Mouse (Mus musculus) ES-Bruce4 (cell line): ENCODE data around the gene Endou. TPM values are rescaled to one million over a fixed set of nuclear protein-coding genes. Genes with fewer than 3 reads are reported as not detected.
"Not testable (repeated sequence)": the region's sequence is repeated elsewhere in the genome, so short reads cannot be mapped to it uniquely, and the experiment has no call there.

Source experiments
- H3K27ac ChIP-seq: 2 replicates; pipeline ENCODE4 v1.5.1; 2012; ENCODE audit warnings: low read length, inconsistent platforms; ENCODE audit not compliant: insufficient read depth
- H3K27me3 ChIP-seq: 2 replicates; pipeline ENCODE4 v1.6.1; 2012; ENCODE audit warnings: mild to moderate bottlenecking, low read length, inconsistent platforms; ENCODE audit not compliant: control insufficient read depth, poor library complexity, insufficient read depth, severe bottlenecking
- H3K36me3 ChIP-seq: 2 replicates; pipeline ENCODE4 v1.6.1; 2012; ENCODE audit warnings: inconsistent platforms, mild to moderate bottlenecking, low read length, moderate library complexity; ENCODE audit not compliant: control insufficient read depth, poor library complexity, insufficient read depth, severe bottlenecking
- H3K4me1 ChIP-seq: one replicate; pipeline ENCODE4 v1.8.1; 2011; ENCODE audit warnings: low read length; ENCODE audit not compliant: control insufficient read depth, insufficient read depth
- H3K4me3 ChIP-seq: 2 replicates; pipeline ENCODE4 v1.5.1; 2011; ENCODE audit warnings: low read depth, mild to moderate bottlenecking, low read length
- H3K9ac ChIP-seq: 2 replicates; pipeline ENCODE4 v1.6.1; 2012; ENCODE audit warnings: low read depth, mild to moderate bottlenecking, inconsistent platforms; ENCODE audit not compliant: poor library complexity, severe bottlenecking
- H3K9me3 ChIP-seq: replicated peaks from 2 replicates; pipeline ENCODE4 v1.6.1; 2012; ENCODE audit warnings: mild to moderate bottlenecking, low read length, inconsistent platforms; ENCODE audit not compliant: control insufficient read depth, poor library complexity, insufficient read depth, severe bottlenecking
- CTCF ChIP-seq: IDR thresholded peaks from one replicate; pipeline ENCODE4 v1.8.1; 2011; ENCODE audit warnings: low read depth, low read length
- EP300 ChIP-seq: IDR thresholded peaks from 2 replicates; pipeline ENCODE4 v1.6.1; 2011; ENCODE audit warnings: low read depth, low read length; ENCODE audit not compliant: insufficient read depth
- POLR2A ChIP-seq: IDR thresholded peaks from one replicate; pipeline ENCODE4 v1.8.1; 2011; ENCODE audit warnings: low read length; ENCODE audit not compliant: insufficient read depth
- polyA plus RNA-seq: library from polyadenylated mRNA; stranded (reverse); fragments of >200 nt; gene quantifications from 2 replicates; pipeline ENCODE4 v1.2.4, GENCODE M21; 2011; ENCODE audit warnings: low read depth; ENCODE audit not compliant: missing spikeins, insufficient read depth, insufficient read length

Endou gene
- polyA plus RNA-seq, 1 experiment = 1.2 TPM

GRCm38 (mm10) chr15:97672211-97672765 lies 58.9 kb downstream of the Endou start:
- H3K9me3 ChIP-seq = no peaks in the 10 kb centered on the region
- H3K27me3 ChIP-seq = no peaks in the 10 kb centered on the region
- H3K4me1 ChIP-seq = no peaks in the 10 kb centered on the region
- no peak overlapping the region for H3K27ac ChIP-seq
- TF ChIP-seq POLR2A (no peak), CTCF (no peak), EP300 (no peak)
- H3K36me3 ChIP-seq = peaks cover 8% of the 10 kb centered on the region
- H3K9ac ChIP-seq = no peak overlapping the region
- no peak overlapping the region for H3K4me3 ChIP-seq

GRCm38 (mm10) chr15:97670554-97670953 lies 60.6 kb downstream of the Endou start:
- peaks cover 7% of the 10 kb centered on the region; the same call in 1 of the 2 replicates for H3K36me3 ChIP-seq
- no peaks in the 10 kb centered on the region for H3K4me1 ChIP-seq
- no peaks in the 10 kb centered on the region for H3K27me3 ChIP-seq
- H3K9ac ChIP-seq = no peak overlapping the region
- no peaks in the 10 kb centered on the region for H3K9me3 ChIP-seq
- no peak for TF ChIP-seq POLR2A
- TF ChIP-seq EP300 = no peak
- TF ChIP-seq CTCF = no peak
- H3K27ac ChIP-seq = no peak overlapping the region
- no peak overlapping the region for H3K4me3 ChIP-seq

- H3K4me3 ChIP-seq = peak overlapping the region; percentile 21
- H3K4me1 ChIP-seq, H3K27ac ChIP-seq, H3K36me3 ChIP-seq, H3K9ac ChIP-seq, H3K9me3 ChIP-seq, H3K27me3 ChIP-seq: not testable (repeated sequence)
Measured at GRCm38 (mm10) chr15:97668158-97668877, 62.8 kb downstream of the Endou start.

GRCm38 (mm10) chr15:97667437-97667836 lies 63.7 kb downstream of the Endou start:
- TF ChIP-seq CTCF = peak; percentile 65
- TF ChIP-seq EP300 = no peak
- Histone ChIP-seq H3K4me3 (no peak overlapping the region), H3K27ac (no peak overlapping the region), H3K9me3 (no peaks in the 10 kb centered on the region), H3K9ac (no peak overlapping the region), H3K4me1 (no peaks in the 10 kb centered on the region), H3K27me3 (no peaks in the 10 kb centered on the region), H3K36me3 (no peaks in the 10 kb centered on the region)

GRCm38 (mm10) chr15:97666457-97666770 lies 64.7 kb downstream of the Endou start:
- no peaks in the 10 kb centered on the region for H3K4me1 ChIP-seq
- H3K4me3 ChIP-seq = no peak overlapping the region
- no peaks in the 10 kb centered on the region for H3K36me3 ChIP-seq
- TF ChIP-seq CTCF = no peak
- TF ChIP-seq EP300 = no peak
- no peak for TF ChIP-seq POLR2A
- H3K9ac ChIP-seq = no peak overlapping the region
- H3K27me3 ChIP-seq = no peaks in the 10 kb centered on the region
- H3K27ac ChIP-seq = no peak overlapping the region
- no peaks in the 10 kb centered on the region for H3K9me3 ChIP-seq

- H3K9ac ChIP-seq = no peak overlapping the region
- H3K9me3 ChIP-seq = no peaks in the 10 kb centered on the region
- no peaks in the 10 kb centered on the region for H3K27me3 ChIP-seq
- H3K36me3 ChIP-seq = no peaks in the 10 kb centered on the region
- no peak overlapping the region for H3K27ac ChIP-seq
- no peaks in the 10 kb centered on the region for H3K4me1 ChIP-seq
- TF ChIP-seq CTCF = no peak
- TF ChIP-seq POLR2A = no peak
- TF ChIP-seq EP300 = no peak
- no peak overlapping the region for H3K4me3 ChIP-seq
Measured at GRCm38 (mm10) chr15:97665770-97666456, 65.2 kb downstream of the Endou start.
